Mouse (Mus musculus) midbrain, embryonic 14.5 days (tissue): Measurements from ENCODE around the gene Map2k6. TPM values are rescaled to one million over a fixed set of nuclear protein-coding genes. Genes with fewer than 3 reads are reported as not detected.
"Not testable (repeated sequence)": the region's sequence is repeated elsewhere in the genome, so short reads cannot be mapped to it uniquely, and the experiment has no call there.

ENCODE experiments used
- ATAC-seq: fragments of 200-750 bp; cut with Nextera tagmentation; 2 replicates; pipeline ENCODE4 v1.8.0; 2017; ENCODE audit warnings: moderate number of reproducible peaks, moderate library complexity; ENCODE audit not compliant: low FRiP score, low TSS enrichment
- DNase-seq: peaks from one replicate; pipeline ENCODE4 v3.0.0-alpha.2; 2015
- H3K27ac ChIP-seq: fragments of 300-500 bp; sonication (generic); replicated peaks from 2 replicates; pipeline ENCODE4 v1.5.1; 2014; ENCODE audit warnings: mild to moderate bottlenecking, low read depth, low read length, moderate library complexity
- H3K27me3 ChIP-seq: fragments of 300-500 bp; sonication (generic); 2 replicates; pipeline ENCODE4 v1.6.1; 2014; ENCODE audit warnings: low read length, control low read depth, mixed read lengths; ENCODE audit not compliant: control insufficient read depth, insufficient read depth
- H3K36me3 ChIP-seq: fragments of 300-500 bp; sonication (generic); 2 replicates; pipeline ENCODE4 v1.6.1; 2014; ENCODE audit warnings: low read length, control low read depth; ENCODE audit not compliant: control insufficient read depth, insufficient read depth
- H3K4me1 ChIP-seq: fragments of 300-500 bp; sonication (generic); 2 replicates; pipeline ENCODE4 v1.6.1; 2014; ENCODE audit warnings: mild to moderate bottlenecking, antibody characterized with exemption, low read length, control low read depth; ENCODE audit not compliant: control insufficient read depth, insufficient read depth
- H3K4me2 ChIP-seq: fragments of 300-500 bp; sonication (generic); 2 replicates; pipeline ENCODE4 v1.6.1; 2014; ENCODE audit warnings: mild to moderate bottlenecking, low read length, moderate library complexity
- H3K4me3 ChIP-seq: fragments of 300-500 bp; sonication (generic); replicated peaks from 2 replicates; pipeline ENCODE4 v1.5.1; 2014; ENCODE audit warnings: low read depth, low read length
- H3K9ac ChIP-seq: fragments of 300-500 bp; sonication (generic); replicated peaks from 2 replicates; pipeline ENCODE4 v1.6.1; 2014; ENCODE audit warnings: mild to moderate bottlenecking, low read length, moderate library complexity
- H3K9me3 ChIP-seq: fragments of 300-500 bp; sonication (generic); 2 replicates; pipeline ENCODE4 v1.6.1; 2016; ENCODE audit warnings: low read length, control low read depth, mixed read lengths; ENCODE audit not compliant: control insufficient read depth
- WGBS: fragments of 180-500 bp; shearing (Covaris S2); extraction: QIAGEN DNeasy Blood & Tissue Kit; methylation state at CpG from one replicate; pipeline ENCODE4 v1.1.7; 2014; 5-methylcytosine and 5-hydroxymethylcytosine counted together
- polyA plus RNA-seq: library from polyadenylated mRNA; unstranded; fragments of >200 nt; fragmentation: Nextera tagmentation; extraction: Ambion mirVana; gene quantifications from 2 replicates; pipeline ENCODE4 v1.2.1, GENCODE M21; 2014

Map2k6 gene
- polyA plus RNA-seq = 19.3 and 26.2 TPM in 2 replicates

- Histone ChIP-seq H3K4me2 (peak within 1 kb of the TSS; percentile 68), H3K9me3 (no peaks in the 10 kb centered on the region), H3K4me1 (peaks cover 24% of the 10 kb centered on the region), H3K4me3 (peak within 1 kb of the TSS; percentile 51), H3K27ac (no peak within 1 kb of the TSS; the same call in 1 of the 2 replicates), H3K9ac (peak within 1 kb of the TSS; percentile 56), H3K27me3 (no peaks in the 10 kb centered on the region), H3K36me3 (no peaks in the 10 kb centered on the region)
- ATAC-seq (peak; percentile 87), DNase-seq (peak; percentile 92)
- 8% methylated on average over 20 of the region's 20 CpGs for WGBS
Observed at GRCm38 (mm10) chr11:110398553-110399239, at the start of gene Map2k6. Gene Map2k6 (plus strand): TSS chr11:110399122.

GRCm38 (mm10) chr11:110354261-110354660 lies 44.7 kb upstream of the Map2k6 start:
- no peak overlapping the region for H3K4me3 ChIP-seq
- H3K36me3 ChIP-seq = no peaks in the 10 kb centered on the region
- no peaks in the 10 kb centered on the region for H3K4me1 ChIP-seq
- H3K9ac ChIP-seq = no peak overlapping the region
- 91% methylated on average over 9 of the region's 9 CpGs for WGBS
- H3K27ac ChIP-seq = no peak overlapping the region
- DNase-seq (no peak), ATAC-seq (no peak)
- no peaks in the 10 kb centered on the region for H3K27me3 ChIP-seq
- no peaks in the 10 kb centered on the region for H3K9me3 ChIP-seq
- H3K4me2 ChIP-seq = no peak overlapping the region

GRCm38 (mm10) chr11:110355131-110355530 lies 43.8 kb upstream of the Map2k6 start:
- 87% methylated on average over 9 of the region's 9 CpGs for WGBS
- not testable (repeated sequence) for ATAC-seq, H3K4me3 ChIP-seq

GRCm38 (mm10) chr11:110357756-110358551 lies 41.0 kb upstream of the Map2k6 start:
- Histone ChIP-seq H3K36me3 (no peaks in the 10 kb centered on the region), H3K27ac (no peak overlapping the region), H3K4me3 (no peak overlapping the region), H3K4me1 (no peaks in the 10 kb centered on the region), H3K9me3 (peaks cover 4% of the 10 kb centered on the region), H3K9ac (no peak overlapping the region), H3K27me3 (no peaks in the 10 kb centered on the region), H3K4me2 (no peak overlapping the region)
- ATAC-seq = no peak
- 74% methylated on average over 16 of the region's 16 CpGs for WGBS
- DNase-seq = peak; percentile 72

More at GRCm38 (mm10) chr11:110355131-110355530, 43.8 kb upstream of the Map2k6 start:
- H3K4me2 ChIP-seq, H3K4me1 ChIP-seq, H3K27ac ChIP-seq, H3K9ac ChIP-seq, H3K27me3 ChIP-seq, H3K36me3 ChIP-seq, H3K9me3 ChIP-seq, DNase-seq: not testable (repeated sequence)

GRCm38 (mm10) chr11:110365016-110365415 lies 33.9 kb upstream of the Map2k6 start:
- no peak overlapping the region for H3K9ac ChIP-seq
- H3K27ac ChIP-seq = no peak overlapping the region
- H3K4me2 ChIP-seq = no peak overlapping the region
- ATAC-seq = no peak
- peak; percentile 45 for DNase-seq
- H3K4me3 ChIP-seq = no peak overlapping the region
- H3K9me3 ChIP-seq = no peaks in the 10 kb centered on the region
- H3K27me3 ChIP-seq = no peaks in the 10 kb centered on the region
- WGBS = 73% methylated on average over 3 of the region's 3 CpGs
- no peaks in the 10 kb centered on the region for H3K36me3 ChIP-seq
- H3K4me1 ChIP-seq = no peaks in the 10 kb centered on the region

- H3K27me3 ChIP-seq = no peaks in the 10 kb centered on the region
- DNase-seq = no peak
- H3K4me3 ChIP-seq = no peak overlapping the region
- no peaks in the 10 kb centered on the region for H3K36me3 ChIP-seq
- H3K9ac ChIP-seq = no peak overlapping the region
- no peak overlapping the region for H3K27ac ChIP-seq
- H3K4me2 ChIP-seq = no peak overlapping the region
- WGBS = 81% methylated on average over 3 of the region's 3 CpGs
- no peaks in the 10 kb centered on the region for H3K9me3 ChIP-seq
- H3K4me1 ChIP-seq = no peaks in the 10 kb centered on the region
- ATAC-seq = no peak
Observed at GRCm38 (mm10) chr11:110366902-110367301, 32.0 kb upstream of the Map2k6 start.

GRCm38 (mm10) chr11:110367638-110368037 lies 31.3 kb upstream of the Map2k6 start:
- no peak overlapping the region for H3K4me2 ChIP-seq
- no peaks in the 10 kb centered on the region for H3K27me3 ChIP-seq
- no peak overlapping the region for H3K4me3 ChIP-seq
- DNase-seq (no peak), ATAC-seq (no peak)
- no peak overlapping the region for H3K9ac ChIP-seq
- no peaks in the 10 kb centered on the region for H3K36me3 ChIP-seq
- H3K27ac ChIP-seq = no peak overlapping the region
- 91% methylated on average over 13 of the region's 13 CpGs for WGBS
- H3K4me1 ChIP-seq = no peaks in the 10 kb centered on the region
- no peaks in the 10 kb centered on the region for H3K9me3 ChIP-seq

- Histone ChIP-seq H3K9me3 (no peaks in the 10 kb centered on the region), H3K4me2 (no peak overlapping the region), H3K4me3 (no peak overlapping the region), H3K9ac (no peak overlapping the region), H3K27ac (no peak overlapping the region), H3K4me1 (no peaks in the 10 kb centered on the region), H3K36me3 (no peaks in the 10 kb centered on the region), H3K27me3 (no peaks in the 10 kb centered on the region)
- ATAC-seq (no peak), DNase-seq (no peak)
- WGBS = 24% methylated on average over 15 of the region's 15 CpGs
Observed at GRCm38 (mm10) chr11:110369312-110370019, 29.5 kb upstream of the Map2k6 start.
